Mouse (Mus musculus): Measurements from ENCODE around the gene Zfp583. TPM values are rescaled to one million over a fixed set of nuclear protein-coding genes. Genes with fewer than 3 reads are reported as not detected.

Gene Zfp583
- 1.8 TPM for polyA plus RNA-seq (2014; fragmentation: Illumina TruSeq; extraction: RNeasy Lipid Tissue Mini Kit (QIAGEN cat#74804); ENCODE audit: insufficient read depth, low read depth, low replicate concordance)

GRCm38 (mm10) chr7:6331233-6331956 is at the start of gene Zfp583:
TSS of gene Zfp583 (minus strand) at chr7:6331285.

DNA sequence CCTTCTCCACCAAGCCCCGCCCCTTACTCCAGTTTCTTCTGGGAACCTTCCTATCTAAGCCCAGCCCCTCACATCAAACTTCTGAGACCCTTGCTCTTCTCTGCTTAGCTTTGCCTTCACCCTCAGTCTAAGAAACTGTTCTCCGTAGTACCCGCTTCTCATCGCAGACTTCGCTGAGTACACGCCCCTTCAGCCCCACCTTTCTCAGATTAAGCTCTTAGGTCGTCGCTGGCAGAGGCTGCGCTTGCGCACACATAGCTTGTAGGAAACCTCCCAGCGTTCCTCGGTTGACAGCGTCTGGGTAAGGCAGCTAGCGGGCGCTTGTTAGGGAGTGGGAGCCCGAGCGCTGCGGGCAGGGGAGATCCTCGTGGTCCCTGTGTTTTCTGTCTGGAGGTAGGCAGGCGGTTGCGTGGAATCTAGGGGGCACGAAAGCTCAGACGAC is 32.0 kb upstream of the Zfp583 start, which contains the start of gene Zfp78:
Zfp78 (plus strand) TSS at position 234 of the 442 bp plus-strand sequence.

DNA sequence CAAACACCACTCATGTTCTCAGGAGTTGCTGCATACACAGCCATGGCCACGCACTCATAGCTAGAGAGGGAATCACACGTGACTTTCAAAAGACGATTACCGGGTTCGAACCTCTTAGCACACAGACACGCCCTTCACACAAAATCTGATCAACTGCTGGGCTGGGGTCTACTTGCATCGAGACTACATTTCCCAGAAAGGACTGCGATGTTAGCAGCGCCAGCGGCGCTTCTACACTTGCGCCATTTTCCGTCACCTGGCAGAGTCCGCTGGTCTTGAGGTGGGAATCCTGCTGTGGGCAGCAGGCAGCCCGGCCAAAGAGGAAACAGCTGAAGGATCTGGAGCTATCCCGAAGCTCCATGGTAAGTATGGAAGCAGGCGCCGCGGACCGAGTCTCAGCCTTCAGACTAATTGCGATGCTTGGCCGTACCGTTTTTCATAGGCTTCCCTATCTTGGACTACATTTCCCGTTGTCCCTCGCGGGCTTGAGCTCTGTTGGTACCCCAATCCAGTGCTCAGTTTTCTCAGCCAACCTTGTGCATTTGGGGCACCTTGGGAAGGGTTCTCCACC is 12.5 kb upstream of the Zfp583 start, which contains the start of gene Gm3854:
Gm3854 (plus strand) TSS at position 259 of the 571 bp plus-strand sequence.

GRCm38 (mm10) chr7:6285842-6286705 is 45.0 kb downstream of the Zfp583 start, which contains the start of gene Zfp667:
TSS of gene Zfp667 (plus strand) at chr7:6286579.

Other genes starting within 250 kb of the Zfp583 start
- 20.2 TPM for gene Zfp787, start 175.3 kb downstream of the Zfp583 start, polyA plus RNA-seq (2014; fragmentation: Illumina TruSeq; extraction: RNeasy Lipid Tissue Mini Kit (QIAGEN cat#74804); ENCODE audit: insufficient read depth, low read depth, low replicate concordance)
- gene Zfp444, start 159.1 kb downstream of the Zfp583 start, polyA plus RNA-seq (2014; fragmentation: Illumina TruSeq; extraction: RNeasy Lipid Tissue Mini Kit (QIAGEN cat#74804); ENCODE audit: insufficient read depth, low read depth, low replicate concordance), result 15.7 TPM
- not detected for gene Galp, start 134.2 kb downstream of the Zfp583 start, polyA plus RNA-seq (2014; fragmentation: Illumina TruSeq; extraction: RNeasy Lipid Tissue Mini Kit (QIAGEN cat#74804); ENCODE audit: insufficient read depth, low read depth, low replicate concordance)
- gene Zscan5b, start 109.0 kb downstream of the Zfp583 start, polyA plus RNA-seq (2014; fragmentation: Illumina TruSeq; extraction: RNeasy Lipid Tissue Mini Kit (QIAGEN cat#74804); ENCODE audit: insufficient read depth, low read depth, low replicate concordance), result not detected
- not detected for gene Epp13, start 78.6 kb downstream of the Zfp583 start, polyA plus RNA-seq (2014; fragmentation: Illumina TruSeq; extraction: RNeasy Lipid Tissue Mini Kit (QIAGEN cat#74804); ENCODE audit: insufficient read depth, low read depth, low replicate concordance)
- gene Zfp667, start 44.7 kb downstream of the Zfp583 start, polyA plus RNA-seq (2014; fragmentation: Illumina TruSeq; extraction: RNeasy Lipid Tissue Mini Kit (QIAGEN cat#74804); ENCODE audit: insufficient read depth, low read depth, low replicate concordance), result 2.2 TPM
- gene Gm3854, start 12.5 kb upstream of the Zfp583 start, polyA plus RNA-seq (2014; fragmentation: Illumina TruSeq; extraction: RNeasy Lipid Tissue Mini Kit (QIAGEN cat#74804); ENCODE audit: insufficient read depth, low read depth, low replicate concordance), result 0.27 TPM
- gene Zfp78, start 32.0 kb upstream of the Zfp583 start, polyA plus RNA-seq (2014; fragmentation: Illumina TruSeq; extraction: RNeasy Lipid Tissue Mini Kit (QIAGEN cat#74804); ENCODE audit: insufficient read depth, low read depth, low replicate concordance), result 1.1 TPM
- 2.1 TPM for gene Zfp28, start 52.0 kb upstream of the Zfp583 start, polyA plus RNA-seq (2014; fragmentation: Illumina TruSeq; extraction: RNeasy Lipid Tissue Mini Kit (QIAGEN cat#74804); ENCODE audit: insufficient read depth, low read depth, low replicate concordance)
- gene Smim17, start 67.4 kb upstream of the Zfp583 start, polyA plus RNA-seq (2014; fragmentation: Illumina TruSeq; extraction: RNeasy Lipid Tissue Mini Kit (QIAGEN cat#74804); ENCODE audit: insufficient read depth, low read depth, low replicate concordance), result not detected
- not detected for gene Gm20715, start 79.0 kb upstream of the Zfp583 start, polyA plus RNA-seq (2014; fragmentation: Illumina TruSeq; extraction: RNeasy Lipid Tissue Mini Kit (QIAGEN cat#74804); ENCODE audit: insufficient read depth, low read depth, low replicate concordance)
- not detected for gene Olfr1344, start 107.4 kb upstream of the Zfp583 start, polyA plus RNA-seq (2014; fragmentation: Illumina TruSeq; extraction: RNeasy Lipid Tissue Mini Kit (QIAGEN cat#74804); ENCODE audit: insufficient read depth, low read depth, low replicate concordance)
- gene Olfr1336, start 124.9 kb upstream of the Zfp583 start, polyA plus RNA-seq (2014; fragmentation: Illumina TruSeq; extraction: RNeasy Lipid Tissue Mini Kit (QIAGEN cat#74804); ENCODE audit: insufficient read depth, low read depth, low replicate concordance), result not detected
- not detected for gene Olfr1346, start 135.8 kb upstream of the Zfp583 start, polyA plus RNA-seq (2014; fragmentation: Illumina TruSeq; extraction: RNeasy Lipid Tissue Mini Kit (QIAGEN cat#74804); ENCODE audit: insufficient read depth, low read depth, low replicate concordance)
- gene Olfr5, start 155.7 kb upstream of the Zfp583 start, polyA plus RNA-seq (2014; fragmentation: Illumina TruSeq; extraction: RNeasy Lipid Tissue Mini Kit (QIAGEN cat#74804); ENCODE audit: insufficient read depth, low read depth, low replicate concordance), result not detected
- gene Olfr1347, start 168.5 kb upstream of the Zfp583 start, polyA plus RNA-seq (2014; fragmentation: Illumina TruSeq; extraction: RNeasy Lipid Tissue Mini Kit (QIAGEN cat#74804); ENCODE audit: insufficient read depth, low read depth, low replicate concordance), result not detected
- gene Olfr1348, start 177.5 kb upstream of the Zfp583 start, polyA plus RNA-seq (2014; fragmentation: Illumina TruSeq; extraction: RNeasy Lipid Tissue Mini Kit (QIAGEN cat#74804); ENCODE audit: insufficient read depth, low read depth, low replicate concordance), result not detected
- gene Olfr1349, start 191.7 kb upstream of the Zfp583 start, polyA plus RNA-seq (2014; fragmentation: Illumina TruSeq; extraction: RNeasy Lipid Tissue Mini Kit (QIAGEN cat#74804); ENCODE audit: insufficient read depth, low read depth, low replicate concordance), result not detected
- not detected for gene Olfr1350, start 233.6 kb upstream of the Zfp583 start, polyA plus RNA-seq (2014; fragmentation: Illumina TruSeq; extraction: RNeasy Lipid Tissue Mini Kit (QIAGEN cat#74804); ENCODE audit: insufficient read depth, low read depth, low replicate concordance)

All from lung, adult 10 weeks (tissue).